Mouse (Mus musculus) hindbrain, embryonic 14.5 days (tissue): ENCODE measurements around the gene Pum3. TPM values are rescaled to one million over a fixed set of nuclear protein-coding genes. Genes with fewer than 3 reads are reported as not detected.
A peak's percentile ranks its signal among the peaks of the same experiment; 100 is the strongest.

Source experiments
- ATAC-seq: fragments of 200-750 bp; cut with Nextera tagmentation; 2 replicates; pipeline ENCODE4 v1.8.0; 2017; ENCODE audit warnings: moderate number of reproducible peaks, mild to moderate bottlenecking, moderate TSS enrichment, moderate library complexity; ENCODE audit not compliant: low FRiP score
- DNase-seq: peaks from one replicate; pipeline ENCODE4 v3.0.0-alpha.2; 2015; ENCODE audit warnings: low spot score
- H3K27ac ChIP-seq: fragments of 300-500 bp; sonication (generic); 2 replicates; pipeline ENCODE4 v1.5.1; 2014; ENCODE audit warnings: mild to moderate bottlenecking, moderate library complexity
- H3K27me3 ChIP-seq: fragments of 300-500 bp; sonication (generic); 2 replicates; pipeline ENCODE4 v1.6.1; 2014; ENCODE audit warnings: mild to moderate bottlenecking, low read length, mixed read lengths; ENCODE audit not compliant: control insufficient read depth, insufficient read depth
- H3K36me3 ChIP-seq: fragments of 300-500 bp; sonication (generic); replicated peaks from 2 replicates; pipeline ENCODE4 v1.6.1; 2014; ENCODE audit not compliant: control insufficient read depth, insufficient read depth
- H3K4me1 ChIP-seq: fragments of 300-500 bp; sonication (generic); replicated peaks from 2 replicates; pipeline ENCODE4 v1.6.1; 2014; ENCODE audit warnings: antibody characterized with exemption, low read length, mixed read lengths; ENCODE audit not compliant: control insufficient read depth, insufficient read depth
- H3K4me2 ChIP-seq: fragments of 300-500 bp; sonication (generic); replicated peaks from 2 replicates; pipeline ENCODE4 v1.6.1; 2014; ENCODE audit warnings: mild to moderate bottlenecking, moderate library complexity
- H3K4me3 ChIP-seq: fragments of 300-500 bp; sonication (generic); replicated peaks from 2 replicates; pipeline ENCODE4 v1.5.1; 2014; ENCODE audit warnings: mild to moderate bottlenecking, low read length
- H3K9ac ChIP-seq: fragments of 300-500 bp; sonication (generic); 2 replicates; pipeline ENCODE4 v1.6.1; 2014
- H3K9me3 ChIP-seq: fragments of 300-500 bp; sonication (generic); 2 replicates; pipeline ENCODE4 v1.6.1; 2016; ENCODE audit warnings: low read length; ENCODE audit not compliant: control insufficient read depth
- WGBS: fragments of 180-500 bp; shearing (Covaris S2); extraction: QIAGEN DNeasy Blood & Tissue Kit; methylation state at CpG from one replicate; pipeline ENCODE4 v1.1.7; 2014; 5-methylcytosine and 5-hydroxymethylcytosine counted together
- polyA plus RNA-seq: library from polyadenylated mRNA; unstranded; fragments of >200 nt; fragmentation: Nextera tagmentation; extraction: Ambion mirVana; gene quantifications from 2 replicates; pipeline ENCODE4 v1.2.1, GENCODE M21; 2014

Pum3 gene
- polyA plus RNA-seq: 58.8 and 59.3 TPM in 2 replicates

DNA sequence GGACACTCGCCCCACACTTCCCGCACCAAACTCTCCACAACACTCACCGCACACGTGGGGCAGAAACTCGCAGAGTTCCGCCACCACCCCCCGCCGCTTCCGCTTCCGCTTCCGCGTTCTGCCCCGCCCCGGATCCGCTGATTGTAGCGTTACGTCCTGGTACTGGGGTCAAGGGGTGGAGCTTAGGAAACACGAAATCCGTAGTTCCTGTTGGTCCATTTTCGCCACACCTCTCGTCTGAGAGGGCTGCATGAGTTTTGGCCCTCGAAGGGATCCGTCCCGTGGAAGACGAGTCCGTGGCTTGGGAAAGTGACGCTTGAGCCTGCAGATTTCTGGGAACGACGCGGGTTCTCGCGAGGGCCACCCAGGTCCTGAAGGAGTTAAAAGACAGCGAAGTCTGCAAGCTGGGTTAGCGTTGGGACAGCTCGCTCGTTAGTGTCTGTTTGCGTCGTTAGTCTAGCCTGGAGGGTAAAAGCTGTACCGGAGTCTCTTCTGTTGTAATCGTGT is at the start of gene Pum3:
TSS of gene Pum3 (minus strand) at position 81 of the 507 bp plus-strand sequence.
- Histone ChIP-seq H3K27me3 (no peaks in the 10 kb centered on the region), H3K4me2 (peak within 1 kb of the TSS; percentile 83), H3K9ac (peak within 1 kb of the TSS; percentile 82), H3K4me3 (peak within 1 kb of the TSS; percentile 65), H3K4me1 (peaks cover 14% of the 10 kb centered on the region), H3K9me3 (no peaks in the 10 kb centered on the region), H3K36me3 (peaks cover 8% of the 10 kb centered on the region), H3K27ac (peak within 1 kb of the TSS; percentile 81)
- ATAC-seq (peak; percentile 98), DNase-seq (peak; percentile 97)
- under 1% methylated on average over 40 of the region's 40 CpGs for WGBS

DNA sequence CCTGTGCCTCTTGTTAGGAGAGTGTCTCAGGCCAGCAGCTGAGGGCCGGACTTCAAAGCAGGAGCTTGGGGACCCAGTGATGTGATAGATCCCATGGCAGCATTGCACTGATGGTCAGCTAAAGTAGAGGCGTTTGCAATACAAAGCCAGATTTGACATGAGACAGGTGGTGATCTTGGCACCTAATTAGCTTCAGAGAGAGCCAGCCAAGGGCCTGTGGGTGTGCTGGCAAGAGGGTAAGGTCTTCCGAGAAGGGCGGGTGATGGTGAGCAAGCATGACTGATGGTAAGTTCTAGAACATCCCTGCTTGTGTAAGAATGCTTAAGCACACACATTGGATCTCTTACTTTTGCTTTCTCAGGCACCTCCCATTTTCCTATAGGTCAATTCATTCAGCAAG is 37.1 kb upstream of the Pum3 start:
- no peak for ATAC-seq
- Histone ChIP-seq H3K9me3 (no peaks in the 10 kb centered on the region), H3K4me1 (no peaks in the 10 kb centered on the region), H3K4me3 (no peak overlapping the region), H3K27me3 (no peaks in the 10 kb centered on the region), H3K4me2 (no peak overlapping the region), H3K36me3 (no peaks in the 10 kb centered on the region), H3K9ac (no peak overlapping the region), H3K27ac (no peak overlapping the region)
- 83% methylated on average over 4 of the region's 4 CpGs for WGBS
- DNase-seq: no peak

DNA sequence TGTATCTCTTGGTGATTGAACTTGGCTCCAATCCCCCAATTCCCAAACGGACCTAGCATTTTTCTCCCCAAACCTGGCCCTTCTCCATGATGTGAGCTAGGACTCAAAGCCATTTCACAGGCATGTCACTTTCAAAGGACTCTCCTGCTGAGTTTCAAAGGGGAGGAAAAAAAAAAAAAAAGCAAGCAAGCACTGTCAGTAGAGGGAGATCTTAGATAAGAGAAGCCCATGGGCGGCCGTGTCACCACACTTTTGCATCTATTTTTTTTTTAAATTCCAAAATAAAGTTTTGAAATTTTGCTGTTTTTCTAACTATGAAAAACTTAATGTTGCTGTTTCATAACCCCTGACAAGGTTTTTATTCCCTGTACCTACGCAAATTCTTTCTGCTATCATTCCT is 33.0 kb upstream of the Pum3 start:
- no peak overlapping the region for H3K4me3 ChIP-seq
- no peaks in the 10 kb centered on the region for H3K9me3 ChIP-seq
- DNase-seq (no peak), ATAC-seq (no peak)
- no peak overlapping the region for H3K4me2 ChIP-seq
- no peaks in the 10 kb centered on the region for H3K27me3 ChIP-seq
- no peaks in the 10 kb centered on the region; the same call in 1 of the 2 replicates for H3K4me1 ChIP-seq
- H3K9ac ChIP-seq: no peak overlapping the region
- WGBS: 65% methylated on average over 4 of the region's 4 CpGs
- H3K27ac ChIP-seq: no peak overlapping the region
- H3K36me3 ChIP-seq: no peaks in the 10 kb centered on the region

DNA sequence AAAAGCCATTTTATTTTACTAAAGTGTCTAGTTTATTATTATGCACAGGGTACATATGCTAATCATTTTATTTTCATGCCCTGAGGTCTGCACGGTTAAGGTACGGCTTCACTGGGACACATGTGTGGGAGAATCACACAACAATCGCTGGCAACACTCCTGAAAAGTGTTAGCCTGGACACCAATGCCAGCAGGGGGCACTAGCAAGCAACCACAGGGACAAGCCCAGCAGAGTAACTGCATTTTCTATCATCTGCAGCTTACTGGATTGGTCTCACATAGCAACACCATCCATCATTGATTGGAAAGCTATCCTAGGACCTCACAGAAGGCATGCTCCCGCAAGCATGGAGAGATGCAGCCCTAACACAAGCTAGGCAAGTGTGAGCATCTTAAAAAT is 20.8 kb upstream of the Pum3 start:
- Histone ChIP-seq H3K27me3 (no peaks in the 10 kb centered on the region), H3K36me3 (no peaks in the 10 kb centered on the region), H3K9me3 (0 out of 2 replicates have a peak, but pooled peaks cover 3% of the 10 kb centered on the region), H3K27ac (no peak overlapping the region), H3K4me2 (no peak overlapping the region), H3K4me3 (no peak overlapping the region), H3K9ac (no peak overlapping the region), H3K4me1 (0 out of 2 replicates have a peak, but pooled peaks cover 3% of the 10 kb centered on the region)
- ATAC-seq: peak; percentile 62; the same call in 1 of the 2 replicates
- WGBS: 37% methylated on average over 4 of the region's 4 CpGs
- peak; percentile 93 for DNase-seq

DNA sequence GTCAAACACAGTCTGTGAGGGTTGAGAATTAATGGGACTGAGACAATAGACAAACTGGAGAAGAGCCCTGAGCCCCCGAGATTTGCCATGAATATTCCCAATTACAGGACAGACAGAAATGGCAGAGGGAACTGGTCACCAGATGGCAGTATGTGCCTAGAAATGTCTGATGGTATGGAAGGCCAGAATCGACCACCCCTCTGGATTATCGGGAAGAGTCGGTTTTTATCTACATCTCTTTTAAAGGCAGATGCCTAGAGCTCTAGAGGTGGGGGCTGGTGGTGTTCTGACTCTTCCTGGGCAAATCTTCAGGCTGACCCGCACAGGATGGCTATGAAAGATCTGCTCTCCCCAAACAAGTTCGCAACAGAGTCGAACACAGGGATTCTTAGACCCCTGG is 17.9 kb upstream of the Pum3 start:
- Histone ChIP-seq H3K9ac (no peak overlapping the region), H3K27ac (no peak overlapping the region), H3K4me3 (no peak overlapping the region), H3K4me2 (peak overlapping the region; percentile 28; the same call in 1 of the 2 replicates), H3K9me3 (no peaks in the 10 kb centered on the region), H3K27me3 (no peaks in the 10 kb centered on the region), H3K36me3 (no peaks in the 10 kb centered on the region), H3K4me1 (0 out of 2 replicates have a peak, but pooled peaks cover 3% of the 10 kb centered on the region)
- WGBS: 21% methylated on average over 7 of the region's 7 CpGs
- peak; percentile 85 for DNase-seq
- ATAC-seq: peak; percentile 51; the same call in 1 of the 2 replicates

DNA sequence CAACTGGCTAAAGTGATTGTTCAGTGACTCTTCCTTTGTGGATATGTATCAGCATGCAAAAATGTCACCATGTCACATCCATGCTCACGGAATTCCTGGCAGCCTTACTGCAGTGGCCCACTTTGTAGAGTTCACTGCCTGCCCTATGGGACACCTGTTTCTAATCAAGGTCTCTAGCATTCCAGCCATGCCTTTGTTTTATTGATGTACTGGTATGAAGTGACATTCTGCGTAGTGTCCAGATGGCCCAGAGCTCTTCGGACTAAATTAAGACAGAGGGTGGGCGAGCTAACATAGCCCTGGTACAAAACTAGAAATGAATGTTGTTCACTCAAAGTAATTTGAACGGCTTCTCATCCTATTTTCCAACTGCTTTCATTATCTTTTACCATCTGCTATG is 11.5 kb upstream of the Pum3 start:
- DNase-seq (no peak), ATAC-seq (no peak)
- no peak overlapping the region for H3K9ac ChIP-seq
- no peak overlapping the region for H3K4me3 ChIP-seq
- H3K27me3 ChIP-seq: no peaks in the 10 kb centered on the region
- H3K36me3 ChIP-seq: no peaks in the 10 kb centered on the region
- H3K4me2 ChIP-seq: no peak overlapping the region
- no peaks in the 10 kb centered on the region for H3K4me1 ChIP-seq
- WGBS: 85% methylated on average over 5 of the region's 5 CpGs
- no peaks in the 10 kb centered on the region for H3K9me3 ChIP-seq
- H3K27ac ChIP-seq: no peak overlapping the region

DNA sequence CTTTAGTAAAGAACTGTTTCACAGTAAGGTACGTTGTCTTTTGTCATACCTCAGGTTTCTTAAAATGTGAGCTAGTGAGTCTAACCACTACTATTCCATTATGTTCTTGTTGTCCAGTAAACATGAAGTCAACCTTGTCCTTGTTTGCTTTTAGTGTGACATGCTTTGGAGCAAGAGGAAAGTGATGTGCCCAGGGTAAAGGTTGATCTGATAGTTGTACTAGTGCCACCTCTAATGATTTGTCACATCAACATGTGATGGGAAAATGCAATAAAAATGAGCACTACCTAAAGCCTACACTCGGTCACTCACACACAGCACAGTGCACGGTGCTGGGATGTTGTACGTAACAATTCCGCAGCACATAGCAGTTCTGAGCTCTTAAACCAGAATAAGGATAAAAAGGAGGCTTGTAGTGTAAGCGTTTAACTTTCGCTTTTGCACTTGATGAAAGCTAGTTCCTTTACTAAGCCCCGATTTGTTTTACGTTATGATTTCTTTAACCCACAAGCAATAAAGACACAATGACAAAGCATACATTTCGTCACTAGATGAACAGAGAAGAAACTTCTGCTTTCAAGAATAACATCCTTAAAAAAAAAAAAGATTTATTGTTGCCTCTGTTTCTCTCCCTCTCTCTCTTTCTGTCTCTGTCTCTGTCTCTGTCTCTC is 8.5 kb upstream of the Pum3 start:
- 87% methylated on average over 10 of the region's 10 CpGs for WGBS
- Histone ChIP-seq H3K36me3 (no peaks in the 10 kb centered on the region), H3K4me2 (no peak overlapping the region)

DNA sequence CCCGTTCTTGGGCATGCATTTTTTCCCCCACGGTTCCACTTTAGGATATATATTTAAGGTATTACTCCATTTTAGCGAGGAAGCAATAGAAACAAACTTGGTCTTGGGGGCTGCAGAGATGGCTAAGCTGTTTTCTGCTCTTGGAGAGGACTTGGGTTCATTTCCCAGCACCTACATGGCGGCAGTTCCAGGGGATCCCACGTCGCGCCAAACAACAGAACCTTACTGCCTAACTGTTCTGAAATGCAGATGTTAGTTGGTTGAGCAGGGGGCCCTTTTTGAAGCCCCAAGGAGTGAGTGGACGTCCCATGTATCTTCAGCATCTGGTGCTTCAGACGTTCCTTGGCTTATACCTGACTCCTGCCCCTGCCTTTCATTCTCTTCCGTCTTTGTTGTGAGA is 781 bp upstream of the Pum3 start:
- Histone ChIP-seq H3K27me3 (no peaks in the 10 kb centered on the region), H3K9ac (peak overlapping the region; percentile 82), H3K27ac (peak overlapping the region; percentile 81), H3K4me3 (peak overlapping the region; percentile 65), H3K4me1 (peaks cover 14% of the 10 kb centered on the region), H3K4me2 (peak overlapping the region; percentile 83), H3K36me3 (peaks cover 2% of the 10 kb centered on the region), H3K9me3 (no peaks in the 10 kb centered on the region)
- ATAC-seq (no peak), DNase-seq (no peak)
- WGBS: under 1% methylated on average over 10 of the region's 10 CpGs

More for the DNA sequence above, 8.5 kb upstream of the Pum3 start:
- H3K9me3 ChIP-seq: no peaks in the 10 kb centered on the region
- H3K9ac ChIP-seq: no peak overlapping the region
- H3K4me3 ChIP-seq: no peak overlapping the region
- H3K27me3 ChIP-seq: no peaks in the 10 kb centered on the region
- no peak for DNase-seq
- no peak for ATAC-seq
- H3K27ac ChIP-seq: no peak overlapping the region
- H3K4me1 ChIP-seq: no peaks in the 10 kb centered on the region

DNA sequence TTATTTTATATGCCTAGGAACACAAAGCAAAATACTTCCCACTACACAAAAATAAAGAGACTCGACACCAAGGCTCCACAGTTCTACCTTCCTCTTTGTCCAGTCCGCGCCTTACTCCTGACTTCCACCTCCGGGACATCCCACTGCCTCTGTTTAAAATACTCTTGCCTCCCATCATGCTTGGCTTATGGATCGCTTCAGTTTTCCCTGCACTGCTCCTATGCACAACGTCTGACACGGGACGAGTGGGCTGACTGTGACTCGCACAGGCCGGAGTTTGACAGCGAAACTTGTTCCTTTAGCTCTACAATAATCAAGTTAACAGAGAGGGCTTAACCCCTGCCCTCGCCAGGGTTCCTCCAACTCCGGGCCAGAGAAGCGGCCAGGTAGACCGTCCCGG is 344 bp downstream of the Pum3 start:
- peak overlapping the region; percentile 62 for H3K4me2 ChIP-seq
- H3K27me3 ChIP-seq: no peaks in the 10 kb centered on the region
- no peaks in the 10 kb centered on the region for H3K9me3 ChIP-seq
- peaks cover 14% of the 10 kb centered on the region for H3K36me3 ChIP-seq
- no peak overlapping the region for H3K27ac ChIP-seq
- H3K9ac ChIP-seq: peak overlapping the region; percentile 58
- H3K4me1 ChIP-seq: peaks cover 14% of the 10 kb centered on the region
- peak overlapping the region; percentile 65 for H3K4me3 ChIP-seq
- ATAC-seq (no peak; the same call in 1 of the 2 replicates), DNase-seq (no peak)
- under 1% methylated on average over 16 of the region's 16 CpGs for WGBS
